Mouse (Mus musculus) NIH3T3 (cell line): ENCODE results near the gene Ctdnep1.

ENCODE experiments used
- DNase-seq: peaks from one replicate; pipeline ENCODE4 v3.0.0-alpha.2; 2012; ENCODE audit warnings: low read depth

Gene Ctdnep1

DNA sequence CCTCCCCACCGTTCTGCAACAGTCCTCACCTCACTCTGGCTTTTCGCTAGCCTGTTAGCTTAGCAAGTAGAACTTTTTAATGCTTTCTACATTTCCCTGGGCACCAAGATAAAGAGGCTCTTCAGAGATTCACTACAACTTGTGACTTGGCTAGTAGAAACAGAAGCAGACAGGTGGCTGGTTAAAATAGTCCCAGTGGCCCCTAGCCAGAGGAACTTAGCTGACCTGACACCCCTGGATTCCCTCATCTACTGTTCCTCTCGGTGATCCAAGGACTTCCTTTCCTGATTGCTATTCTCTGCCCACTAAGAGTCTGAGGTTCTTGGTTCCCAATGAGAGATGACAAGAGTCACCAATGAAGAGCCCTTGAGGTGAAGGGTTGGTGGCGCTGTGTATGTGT, 2.4 kb downstream of the Ctdnep1 start:
- DNase-seq = no peak

DNA sequence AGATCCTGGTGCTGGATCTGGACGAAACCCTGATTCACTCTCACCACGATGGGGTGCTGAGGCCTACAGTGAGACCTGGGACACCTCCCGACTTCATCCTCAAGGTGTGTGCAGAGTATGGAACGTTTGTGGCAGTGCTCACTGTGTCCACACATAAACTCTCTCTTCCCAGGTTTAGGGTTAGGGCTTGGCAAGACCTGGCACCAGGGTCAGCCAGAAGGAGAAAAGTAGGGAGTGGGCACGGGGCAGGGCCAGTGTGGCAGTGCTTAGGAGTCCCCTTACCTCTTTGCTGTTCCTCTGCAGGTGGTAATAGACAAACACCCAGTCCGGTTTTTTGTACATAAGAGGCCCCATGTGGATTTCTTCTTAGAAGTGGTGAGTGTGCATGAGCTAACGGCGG, 3.5 kb downstream of the Ctdnep1 start:
- no peak for DNase-seq

DNA sequence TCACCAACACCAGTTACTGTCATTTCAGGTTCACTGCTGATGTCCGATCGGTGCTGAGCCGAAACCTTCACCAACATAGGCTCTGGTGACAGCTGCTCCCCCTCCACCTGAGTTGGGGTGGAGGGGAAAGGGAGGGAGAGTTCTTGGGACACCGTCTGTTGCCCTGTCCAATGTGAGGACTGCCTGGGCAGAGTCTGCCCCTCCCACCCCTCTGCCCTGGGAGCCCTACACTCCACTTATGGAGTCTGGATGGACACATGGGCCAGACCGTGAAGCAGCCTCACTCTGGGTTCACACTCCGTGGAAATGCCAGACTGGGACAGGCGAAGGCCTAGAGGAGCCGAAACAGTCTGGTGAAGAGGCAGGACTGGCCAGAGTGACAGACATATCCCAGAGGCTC, 9.0 kb downstream of the Ctdnep1 start:
- DNase-seq = no peak

DNA sequence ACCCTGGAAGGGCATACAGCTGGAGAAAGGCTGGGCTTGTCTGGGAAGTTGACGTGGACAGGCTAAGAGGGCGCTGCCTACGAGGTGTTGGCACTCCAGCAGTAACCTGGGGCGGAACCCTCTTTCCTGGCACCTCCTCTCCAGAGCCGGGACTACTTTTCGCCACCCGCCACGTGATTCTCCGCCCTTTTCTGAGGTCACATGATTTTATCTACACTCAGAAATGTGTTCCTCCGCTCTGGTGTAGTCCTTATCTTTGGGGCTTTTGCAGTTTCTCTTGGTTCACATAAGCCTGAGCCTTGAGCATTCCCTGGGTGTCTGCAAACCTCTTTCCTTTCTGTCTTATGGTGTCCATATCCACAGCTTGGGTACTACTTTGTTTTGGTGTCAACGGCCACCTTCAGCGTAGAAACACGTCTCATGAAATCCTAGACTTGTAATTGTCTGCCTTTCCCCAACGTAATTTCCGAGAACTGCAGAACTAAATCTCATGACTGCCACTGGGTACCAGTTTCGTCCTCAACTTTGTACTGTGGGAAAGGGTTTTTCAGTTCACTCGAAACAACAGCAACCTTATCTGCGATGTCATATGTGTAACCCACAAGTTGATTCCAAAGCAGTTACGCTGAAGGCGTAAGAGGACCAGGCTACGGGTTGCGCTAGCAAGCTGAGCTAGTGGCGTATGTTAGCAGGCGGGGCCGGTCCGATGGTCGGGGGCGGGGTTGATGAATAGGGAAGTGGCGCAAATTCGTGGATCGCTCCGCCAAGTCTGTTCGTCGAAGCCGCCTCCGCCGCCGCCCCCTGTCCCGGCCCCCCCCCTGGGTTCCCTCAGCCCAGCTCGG, 10.1 kb downstream of the Ctdnep1 start, which contains the start of gene Gabarap:
Gabarap (plus strand) TSS at position 294 of the 842 bp plus-strand sequence.
- peak; percentile 98 for DNase-seq

DNA sequence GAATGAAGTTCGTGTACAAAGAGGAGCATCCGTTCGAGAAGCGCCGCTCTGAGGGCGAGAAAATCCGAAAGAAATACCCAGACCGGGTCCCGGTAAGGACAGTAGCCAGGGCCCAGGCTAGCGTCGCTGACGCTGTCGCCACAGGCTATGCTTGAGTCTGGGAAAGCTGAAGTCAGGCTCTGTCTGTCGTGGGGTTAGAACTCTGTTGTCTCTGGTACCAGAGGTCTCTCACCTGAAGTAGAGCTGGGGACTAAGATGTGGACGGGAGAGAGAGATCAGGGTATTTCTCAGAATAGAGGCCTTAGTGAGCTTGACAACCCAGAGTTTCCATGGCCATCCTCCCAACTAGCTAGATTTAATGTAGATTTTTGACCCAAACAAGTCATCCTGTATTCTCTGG, 10.8 kb downstream of the Ctdnep1 start:
- DNase-seq = no peak

DNA sequence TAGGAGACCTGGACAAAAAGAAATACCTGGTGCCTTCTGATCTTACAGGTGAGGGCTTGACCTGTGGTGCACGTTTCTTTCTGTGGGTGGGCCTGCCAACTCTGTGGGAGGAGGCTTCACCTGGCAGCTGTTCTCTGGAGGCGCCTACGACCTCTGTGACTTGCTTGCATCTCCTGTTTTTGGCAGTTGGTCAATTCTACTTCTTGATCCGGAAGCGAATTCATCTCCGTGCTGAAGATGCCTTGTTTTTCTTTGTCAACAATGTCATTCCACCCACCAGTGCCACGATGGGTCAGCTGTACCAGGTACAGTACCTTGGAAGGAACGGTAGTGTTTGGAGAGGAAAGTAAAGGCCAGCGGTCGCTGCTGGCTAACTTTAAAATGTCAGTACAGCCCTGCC, 11.4 kb downstream of the Ctdnep1 start:
- DNase-seq = no peak

DNA sequence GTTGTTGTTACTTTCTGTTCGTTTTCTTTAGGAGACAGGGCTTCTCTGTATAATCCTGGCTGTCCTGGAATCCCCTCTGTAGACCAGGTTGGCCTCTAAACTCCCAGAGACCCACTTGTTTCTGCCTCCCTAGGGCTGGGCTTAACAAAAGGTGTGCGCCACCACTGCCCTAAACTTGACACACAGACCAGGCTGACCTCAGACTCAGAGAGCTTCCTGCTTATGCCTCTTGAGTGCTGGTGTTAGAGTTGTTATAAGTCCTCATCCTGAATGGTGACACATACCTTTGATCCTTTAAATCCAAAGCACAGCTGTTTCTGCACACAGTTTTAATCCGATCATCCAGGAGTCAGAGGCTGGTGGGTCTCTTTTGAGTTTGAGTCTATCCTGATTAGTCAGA, 12.0 kb downstream of the Ctdnep1 start:
- DNase-seq = no peak

DNA sequence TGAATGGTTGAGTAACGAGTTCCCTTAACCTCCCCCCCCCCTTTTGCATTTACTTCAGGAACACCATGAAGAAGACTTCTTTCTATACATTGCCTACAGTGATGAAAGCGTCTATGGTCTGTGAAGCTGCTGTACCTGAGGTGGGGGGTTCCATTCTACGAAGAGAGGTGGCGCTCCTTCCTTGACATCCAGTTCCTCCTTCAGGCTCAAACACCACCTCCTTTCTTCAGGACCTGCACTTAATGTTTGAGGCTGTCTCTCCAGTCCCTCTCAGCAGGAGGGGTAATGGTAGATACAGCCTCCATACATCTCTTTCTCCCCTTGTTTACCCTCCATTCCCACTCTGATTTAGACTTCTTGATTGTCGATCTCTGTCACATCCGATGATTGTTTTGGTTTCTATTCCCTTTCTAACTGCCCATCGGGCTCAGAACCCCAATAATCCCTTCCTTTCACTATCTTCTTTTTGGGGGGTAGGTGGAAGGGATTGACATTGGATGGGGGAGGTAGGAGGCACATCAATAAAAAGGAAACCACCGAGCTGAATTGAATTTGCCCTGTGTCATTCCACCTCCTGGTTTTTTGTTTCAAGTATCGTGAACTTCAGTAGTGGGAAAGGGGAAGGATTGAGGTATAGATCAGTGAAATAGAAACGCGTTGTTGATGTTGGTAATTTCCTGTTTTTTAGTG, 13.6 kb downstream of the Ctdnep1 start:
- DNase-seq = no peak

DNA sequence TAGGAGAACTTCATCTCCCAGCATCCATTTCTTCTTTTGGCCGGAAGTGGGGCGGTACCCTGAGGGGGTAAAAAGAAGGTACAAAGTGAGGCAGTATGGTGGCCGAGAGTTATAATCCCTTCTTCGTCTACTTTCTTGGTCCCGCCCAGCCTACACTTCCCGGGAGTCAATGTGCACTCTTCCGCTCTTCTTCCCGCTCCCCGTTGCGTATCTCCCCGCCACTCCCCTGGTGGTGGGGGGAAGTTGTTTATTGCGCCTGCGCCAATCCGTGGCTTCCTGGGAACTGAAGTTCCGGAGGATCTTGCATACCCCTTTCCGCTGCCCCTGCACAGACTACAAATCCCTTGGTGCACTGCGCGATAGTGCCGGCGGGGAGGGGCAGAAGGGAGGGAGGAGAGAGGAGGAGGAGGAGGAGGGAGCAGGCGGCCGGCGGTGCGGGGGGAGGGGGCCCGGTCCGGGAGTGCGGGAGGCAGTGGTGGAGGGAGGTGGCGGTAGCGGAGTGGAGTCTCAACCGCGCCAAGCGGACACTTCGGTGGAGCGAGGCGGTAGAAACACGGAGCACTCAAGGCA, 14.5 kb downstream of the Ctdnep1 start, which contains the start of gene Phf23:
Phf23 (plus strand) TSS at position 387 of the 570 bp plus-strand sequence.
- DNase-seq = peak; percentile 99

DNA sequence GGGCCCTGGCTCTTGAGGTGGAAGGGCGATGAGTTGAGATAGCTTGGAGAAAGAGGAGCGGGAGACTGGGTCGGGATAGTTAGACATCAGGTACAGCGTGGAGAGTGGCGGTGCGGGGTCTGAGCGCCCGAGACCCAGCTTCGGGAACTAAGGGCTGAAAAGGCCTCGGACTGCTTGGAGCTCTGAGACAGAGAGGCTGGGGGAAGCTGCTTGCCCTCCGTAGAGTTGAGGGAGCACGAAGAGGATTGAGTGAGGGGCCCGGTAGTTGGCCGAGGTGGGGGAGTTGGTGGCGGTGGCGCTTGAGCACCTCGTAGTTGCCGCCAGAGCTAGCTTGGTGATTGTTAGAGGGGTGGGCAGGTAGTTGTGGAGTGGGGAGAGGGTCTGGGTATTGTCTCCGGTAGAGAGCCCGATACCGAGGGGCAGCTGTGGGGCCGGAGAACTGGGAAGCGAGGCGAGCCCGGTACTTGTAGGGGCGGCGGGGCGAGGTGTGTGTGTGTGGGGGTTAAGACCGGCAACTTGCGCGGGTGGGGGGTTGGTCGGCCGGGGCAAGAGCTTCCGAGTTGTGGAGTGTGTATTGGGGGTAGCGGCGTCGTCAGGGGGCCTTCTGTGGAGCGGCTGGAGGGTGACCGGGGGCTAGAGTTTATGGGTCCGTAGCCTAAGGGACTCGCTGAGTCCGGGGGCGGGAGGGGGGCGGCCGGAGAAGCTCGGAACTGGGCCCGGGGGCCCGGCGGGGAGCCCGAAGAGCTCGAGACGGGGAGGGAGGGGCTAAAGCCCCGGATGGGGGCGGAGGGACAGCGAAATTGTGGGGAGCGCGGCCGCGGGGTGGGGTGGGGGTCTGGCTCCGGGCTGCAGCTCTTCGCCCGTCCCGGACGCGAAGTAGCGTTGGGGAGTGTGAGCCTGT, 15.5 kb downstream of the Ctdnep1 start:
- peak; percentile 78 for DNase-seq

DNA sequence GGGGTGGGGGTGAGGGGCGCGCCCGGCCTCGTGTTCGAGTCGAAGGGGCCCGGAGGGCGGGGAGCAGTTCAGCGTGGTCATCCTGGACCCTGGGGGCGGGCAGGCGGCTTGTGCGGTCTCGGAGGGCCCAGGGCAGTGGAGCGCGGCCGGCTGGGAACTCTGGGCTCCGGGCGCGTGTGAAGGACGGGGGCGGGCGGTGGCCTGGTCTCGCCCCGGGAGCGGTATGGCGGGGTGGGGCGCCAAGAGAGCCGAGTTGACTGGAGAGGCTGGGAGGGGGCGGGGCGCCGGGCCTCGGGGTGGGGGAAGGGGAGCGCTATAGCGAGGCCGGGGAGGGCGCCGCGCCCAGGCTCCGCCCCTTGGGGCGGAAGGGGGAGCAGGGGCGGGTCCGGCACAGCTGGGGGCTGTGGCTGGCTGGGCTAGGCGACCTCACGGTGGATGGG, 16.1 kb downstream of the Ctdnep1 start:
- DNase-seq = peak; percentile 93

DNA sequence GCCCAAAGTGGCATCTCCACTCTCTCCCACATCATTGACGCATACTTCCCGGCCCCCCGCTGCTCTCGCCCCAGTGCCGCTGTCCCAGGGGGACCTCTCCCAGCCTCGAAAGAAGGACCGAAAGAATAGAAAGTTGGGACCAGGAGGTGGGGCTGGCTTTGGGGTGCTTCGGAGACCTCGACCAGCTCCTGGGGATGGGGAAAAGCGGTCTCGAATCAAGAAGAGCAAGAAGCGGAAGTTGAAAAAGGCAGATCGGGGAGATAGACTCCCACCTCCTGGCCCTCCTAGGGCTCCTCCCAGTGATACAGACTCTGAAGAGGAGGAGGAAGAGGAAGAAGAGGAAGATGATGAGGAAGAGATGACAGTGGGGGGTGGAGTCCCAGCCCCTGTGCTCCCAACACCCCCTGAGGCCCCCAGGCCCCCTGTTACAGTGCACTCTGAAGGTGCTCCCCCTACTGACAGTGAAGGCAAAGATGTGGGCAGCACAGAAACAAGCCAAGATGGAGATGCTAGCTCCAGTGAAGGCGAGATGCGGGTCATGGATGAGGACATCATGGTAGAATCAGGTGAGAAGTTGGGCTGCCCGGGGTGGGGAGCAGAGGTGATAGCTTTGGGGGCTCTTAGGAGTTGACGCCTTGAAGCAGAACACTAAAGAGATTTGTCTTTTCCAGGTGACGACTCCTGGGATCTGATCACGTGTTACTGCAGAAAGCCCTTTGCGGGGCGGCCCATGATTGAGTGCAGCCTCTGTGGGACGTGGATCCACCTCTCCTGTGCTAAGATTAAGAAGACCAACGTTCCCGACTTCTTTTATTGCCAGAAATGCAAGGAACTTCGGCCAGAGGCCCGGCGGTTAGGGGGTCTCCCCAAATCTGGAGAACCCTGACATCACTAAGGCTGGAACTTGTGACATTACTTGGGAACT, 17.9 kb downstream of the Ctdnep1 start:
- DNase-seq = no peak

DNA sequence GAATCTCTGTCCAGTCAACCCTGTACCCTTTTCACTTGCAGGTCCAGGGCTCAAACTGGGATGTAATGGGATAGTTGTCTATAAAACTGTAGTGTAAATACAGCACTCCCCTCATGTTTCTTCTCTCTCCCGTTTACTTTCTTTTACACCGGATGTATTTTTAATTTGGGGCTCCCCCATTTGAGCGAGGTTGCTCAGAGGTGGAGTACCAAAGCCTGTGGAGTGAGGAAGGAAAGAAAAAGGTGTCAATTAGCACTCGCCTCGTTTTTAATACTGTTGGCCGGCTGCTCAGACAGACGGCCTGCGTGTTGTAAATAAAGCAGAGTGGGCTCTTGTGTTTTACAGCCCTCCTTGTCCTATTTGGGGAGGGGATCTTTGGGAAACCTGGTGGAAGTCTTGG, 18.7 kb downstream of the Ctdnep1 start:
- DNase-seq = no peak

DNA sequence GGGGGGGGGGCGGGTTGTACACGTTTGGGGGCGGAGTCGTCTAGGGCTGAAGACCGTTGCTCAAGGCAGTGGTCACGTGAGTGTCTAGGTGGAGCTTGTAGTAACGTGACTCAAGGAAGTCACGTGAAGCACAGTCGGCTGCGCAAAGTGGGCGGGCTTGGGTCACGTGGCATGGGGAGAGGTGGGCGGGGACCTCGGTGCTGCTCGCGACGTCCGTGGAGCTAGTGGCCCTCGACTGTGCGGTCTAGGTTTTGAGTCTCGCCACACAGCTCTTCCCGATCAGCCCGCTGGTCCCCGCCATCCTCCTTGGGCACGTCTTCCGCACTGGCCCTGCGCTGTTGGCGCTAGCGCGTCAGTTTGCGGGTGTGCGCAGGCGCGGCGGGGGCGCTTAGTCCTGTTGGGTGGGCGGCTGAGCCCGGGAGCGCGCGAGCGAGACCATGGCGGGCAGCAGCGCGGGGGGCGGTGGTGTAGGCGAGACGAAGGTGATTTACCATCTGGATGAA, 19.5 kb downstream of the Ctdnep1 start, which contains the start of gene Dvl2:
Dvl2 (plus strand) TSS at position 200 of the 503 bp plus-strand sequence.
- DNase-seq = peak; percentile 98

DNA sequence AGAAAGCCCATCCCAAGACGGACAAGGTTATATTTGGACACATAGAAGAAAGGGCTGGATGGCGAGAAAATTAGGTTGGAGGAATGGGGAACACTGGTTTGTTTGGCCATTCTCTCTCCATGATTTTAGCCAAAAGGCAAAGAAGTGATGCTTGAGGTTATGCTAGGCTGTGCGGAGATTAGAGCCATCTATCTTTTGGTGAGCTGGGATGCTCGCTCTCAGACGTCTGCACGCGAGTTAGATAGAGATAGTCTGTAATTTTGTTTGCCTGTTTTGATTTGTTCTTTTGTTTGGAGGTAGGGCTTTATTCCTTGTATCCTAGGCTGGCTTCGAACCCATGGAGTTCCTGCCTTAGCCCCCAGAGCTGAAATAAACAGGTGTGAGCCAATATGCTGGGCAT, 20.2 kb downstream of the Ctdnep1 start:
- DNase-seq = no peak

DNA sequence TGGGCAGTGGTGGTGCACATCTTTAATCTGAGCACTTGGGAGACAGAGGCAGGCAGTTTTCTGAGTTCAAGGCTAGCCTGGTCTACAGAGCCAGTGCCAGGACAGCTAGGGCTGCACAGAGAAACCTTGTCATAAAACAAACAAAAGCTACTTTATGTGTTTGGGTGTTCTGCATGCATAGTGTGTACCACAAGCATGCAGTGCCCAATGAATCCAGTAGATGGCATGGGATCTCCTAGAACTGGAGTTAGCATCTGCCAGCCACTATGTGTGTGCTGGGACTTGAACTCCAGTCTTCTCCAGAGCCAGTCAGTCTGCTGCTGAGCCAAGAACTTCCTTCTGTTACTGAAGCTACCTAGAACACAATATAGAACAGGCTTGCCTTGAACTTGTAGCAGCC, 20.9 kb downstream of the Ctdnep1 start:
- peak; percentile 80 for DNase-seq

DNA sequence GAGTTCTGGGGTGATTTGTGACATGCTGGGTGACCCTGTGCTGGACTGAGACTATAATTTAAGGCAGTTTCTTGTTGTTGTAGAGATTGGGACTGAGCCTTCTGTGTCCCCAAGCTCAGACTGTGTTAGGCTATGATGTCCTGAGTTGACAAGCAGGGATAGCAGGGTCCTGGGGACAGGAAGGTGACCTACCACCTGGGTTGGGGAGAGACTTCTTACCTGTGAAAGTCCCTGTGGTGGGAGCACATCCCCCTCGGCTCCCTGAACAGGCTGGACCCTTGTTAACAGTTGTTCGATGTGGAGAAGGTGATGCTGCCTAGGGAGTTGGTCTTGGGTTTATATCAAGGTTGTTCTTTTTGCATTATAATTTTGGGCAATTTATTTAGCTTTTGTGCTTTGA, 21.5 kb downstream of the Ctdnep1 start:
- DNase-seq = no peak

DNA sequence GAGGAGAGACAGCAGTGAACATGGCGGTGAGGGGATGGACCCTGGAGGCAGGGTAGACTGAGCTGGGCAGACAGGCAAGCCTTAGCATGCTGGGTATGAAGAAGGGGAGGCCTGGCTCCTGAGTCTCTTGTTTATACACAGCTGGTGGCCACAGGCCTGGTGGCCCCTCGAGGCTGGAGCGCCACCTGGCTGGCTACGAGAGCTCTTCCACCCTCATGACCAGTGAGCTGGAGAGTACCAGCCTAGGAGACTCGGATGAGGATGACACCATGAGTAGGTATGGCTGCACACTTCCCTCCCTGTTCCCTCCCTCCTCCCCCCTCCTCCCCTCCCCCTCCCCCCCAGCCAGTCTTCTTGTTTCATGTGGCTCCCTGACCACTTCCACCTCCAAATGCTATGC, 24.6 kb downstream of the Ctdnep1 start:
- DNase-seq = peak; percentile 46

DNA sequence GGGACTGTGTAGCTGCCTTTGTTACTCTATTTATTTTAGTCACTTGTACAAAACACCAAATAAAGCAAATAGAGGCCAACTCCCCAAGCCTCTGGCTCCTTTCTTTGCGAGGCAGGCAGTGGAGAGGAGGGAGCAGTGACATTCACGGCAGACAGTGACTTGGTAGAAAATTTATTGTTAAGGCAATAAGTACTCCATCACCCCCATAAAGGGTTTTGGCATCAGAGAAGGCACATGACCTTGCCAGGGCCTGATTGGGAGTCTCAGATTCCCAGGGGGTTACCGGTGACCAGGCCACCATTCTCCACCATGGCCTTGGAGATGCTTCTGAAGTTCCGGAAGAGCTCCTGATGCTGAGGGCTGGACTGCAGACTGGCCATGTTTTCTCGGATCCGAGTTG, 29.1 kb downstream of the Ctdnep1 start:
- no peak for DNase-seq

DNA sequence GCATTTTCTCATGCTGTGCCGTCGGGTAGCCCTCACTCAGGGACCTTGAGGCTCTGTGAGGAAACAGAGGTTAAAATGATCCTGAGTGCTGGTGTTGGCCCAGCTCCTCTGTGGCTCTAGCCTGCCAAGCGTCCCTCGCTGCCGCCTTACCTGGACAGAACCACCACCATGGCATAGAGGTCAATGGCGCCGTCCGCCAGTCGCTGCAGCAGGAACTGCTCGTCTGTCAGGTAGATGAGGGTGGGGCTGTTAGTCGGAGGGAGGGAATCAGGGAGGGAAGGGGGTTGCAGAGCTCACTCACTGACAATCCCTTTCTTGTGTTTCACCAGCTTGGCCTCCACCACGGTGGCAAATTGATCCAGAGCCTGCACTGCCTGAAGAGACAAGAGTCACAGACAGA, 29.6 kb downstream of the Ctdnep1 start:
- DNase-seq = no peak

DNA sequence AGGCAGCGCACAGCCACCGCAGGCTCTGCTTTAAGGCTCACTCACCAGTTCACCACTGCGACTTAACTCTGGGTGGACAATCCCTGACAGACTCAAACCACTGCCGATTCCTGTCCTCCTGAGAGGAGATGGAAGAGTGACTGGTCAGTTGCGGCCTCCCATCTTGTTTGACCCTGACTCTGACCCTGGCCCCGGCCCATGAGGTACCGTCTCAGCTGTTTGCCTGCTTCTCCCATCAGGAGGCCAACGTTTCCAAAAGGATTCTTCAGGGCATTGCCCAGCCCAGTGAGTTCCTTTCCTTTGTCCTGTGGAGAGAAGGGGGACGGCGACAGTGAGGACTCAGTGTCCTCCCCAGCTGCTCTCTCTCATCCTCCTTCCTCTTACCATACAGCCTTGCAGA, 30.0 kb downstream of the Ctdnep1 start:
- DNase-seq = no peak
